Mouse (Mus musculus) testis, adult 2 months (tissue): ENCODE data around the gene Pctp.

Source experiments
- CTCF ChIP-seq: fragments of 200-500 bp; IDR thresholded peaks from 2 replicates; pipeline ENCODE4 v1.5.1; 2012; ENCODE audit warnings: low read depth, mild to moderate bottlenecking, inconsistent platforms, low read length, moderate library complexity; ENCODE audit not compliant: control insufficient read depth, insufficient read depth, insufficient replicate concordance
- POLR2A ChIP-seq: fragments of 200-500 bp; IDR thresholded peaks from 2 replicates; pipeline ENCODE4 v1.6.1; 2012; ENCODE audit warnings: low read depth, mild to moderate bottlenecking, inconsistent platforms, low read length, moderate library complexity; ENCODE audit not compliant: control insufficient read depth

GRCm38 (mm10) chr11:90033442-90033841, 30.7 kb upstream of the Pctp start:
- TF ChIP-seq CTCF (no peak), POLR2A (no peak)
